Mouse (Mus musculus): Measurements from ENCODE around the gene Dennd2a. TPM values are rescaled to one million over a fixed set of nuclear protein-coding genes. Genes with fewer than 3 reads are reported as not detected.

Gene Dennd2a
- polyA plus RNA-seq, 1 experiment from 2014 or later, result 21.5 TPM

GRCm38 (mm10) chr6:39551981-39552636 is 5.6 kb downstream of the Dennd2a start:
- no peak overlapping the region for H3K4me2 ChIP-seq
- H3K36me3 ChIP-seq (ENCODE audit: control insufficient read depth, insufficient read depth, low read length), result no peaks in the 10 kb centered on the region
- peaks cover 28% of the 10 kb centered on the region; the same call in 1 of the 2 replicates for H3K4me1 ChIP-seq (ENCODE audit: control insufficient read depth, insufficient read depth, low read length)
- 48% methylated on average over 8 of the region's 8 CpGs for WGBS (ENCODE audit: insufficient replicate concordance)
- no peak for ATAC-seq (replicated peaks; ENCODE audit: insufficient number of reproducible peaks, low FRiP score, low TSS enrichment)
- H3K27ac ChIP-seq (ENCODE audit: low read depth, low read length), result no peak overlapping the region
- no peak overlapping the region for H3K4me3 ChIP-seq (ENCODE audit: low read depth, low read length)
- no peak overlapping the region for H3K9ac ChIP-seq (ENCODE audit: low read depth, low read length)
- H3K9me3 ChIP-seq (replicated peaks; ENCODE audit: control insufficient read depth, low read length), result no peaks in the 10 kb centered on the region
- H3K27me3 ChIP-seq (ENCODE audit: control insufficient read depth, insufficient read depth, low read length), result no peaks in the 10 kb centered on the region

DNA sequence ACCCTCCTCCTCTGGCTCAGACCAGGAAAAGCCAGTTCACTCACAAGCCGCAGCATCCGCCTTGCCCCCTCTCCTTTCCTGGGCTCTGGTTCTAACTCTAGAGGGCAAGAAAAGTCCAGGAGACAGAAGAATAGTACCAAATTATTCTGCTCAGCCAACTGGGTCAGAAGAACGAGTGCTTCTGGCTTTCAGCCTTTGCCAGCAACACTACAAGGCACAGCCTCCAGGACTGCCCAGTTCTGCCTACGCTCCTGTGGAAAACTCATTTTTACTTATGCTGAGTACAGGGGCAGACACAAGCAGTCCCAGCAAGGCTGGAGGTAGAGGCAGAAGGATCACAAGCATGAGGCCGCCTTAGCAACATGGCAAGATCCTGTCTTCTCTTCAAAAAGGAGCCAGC is 9.6 kb downstream of the Dennd2a start:
- no peaks in the 10 kb centered on the region for H3K9me3 ChIP-seq (replicated peaks; ENCODE audit: control insufficient read depth, low read length)
- H3K27me3 ChIP-seq (ENCODE audit: control insufficient read depth, insufficient read depth, low read length), result no peaks in the 10 kb centered on the region
- H3K36me3 ChIP-seq (ENCODE audit: control insufficient read depth, insufficient read depth, low read length), result no peaks in the 10 kb centered on the region
- H3K4me3 ChIP-seq (ENCODE audit: low read depth, low read length), result no peak overlapping the region
- H3K4me1 ChIP-seq (ENCODE audit: control insufficient read depth, insufficient read depth, low read length), result peaks cover 23% of the 10 kb centered on the region
- no peak for ATAC-seq (replicated peaks; ENCODE audit: insufficient number of reproducible peaks, low FRiP score, low TSS enrichment)
- no peak overlapping the region for H3K9ac ChIP-seq (ENCODE audit: low read depth, low read length)
- H3K27ac ChIP-seq (ENCODE audit: low read depth, low read length), result no peak overlapping the region
- 79% methylated on average over 5 of the region's 5 CpGs for WGBS (ENCODE audit: insufficient replicate concordance)
- no peak overlapping the region for H3K4me2 ChIP-seq

- no peaks in the 10 kb centered on the region for H3K27me3 ChIP-seq (ENCODE audit: control insufficient read depth, insufficient read depth, low read length)
- no peak overlapping the region for H3K4me3 ChIP-seq (ENCODE audit: low read depth, low read length)
- peaks cover 30% of the 10 kb centered on the region for H3K4me1 ChIP-seq (ENCODE audit: control insufficient read depth, insufficient read depth, low read length)
- 82% methylated on average over 7 of the region's 7 CpGs for WGBS (ENCODE audit: insufficient replicate concordance)
- H3K36me3 ChIP-seq (ENCODE audit: control insufficient read depth, insufficient read depth, low read length), result no peaks in the 10 kb centered on the region
- no peak overlapping the region for H3K4me2 ChIP-seq
- no peak overlapping the region for H3K9ac ChIP-seq (ENCODE audit: low read depth, low read length)
- H3K9me3 ChIP-seq (replicated peaks; ENCODE audit: control insufficient read depth, low read length), result no peaks in the 10 kb centered on the region
- ATAC-seq (replicated peaks; ENCODE audit: insufficient number of reproducible peaks, low FRiP score, low TSS enrichment), result no peak
- no peak overlapping the region for H3K27ac ChIP-seq (ENCODE audit: low read depth, low read length)
Measured at GRCm38 (mm10) chr6:39545474-39545873, 12.2 kb downstream of the Dennd2a start.

DNA sequence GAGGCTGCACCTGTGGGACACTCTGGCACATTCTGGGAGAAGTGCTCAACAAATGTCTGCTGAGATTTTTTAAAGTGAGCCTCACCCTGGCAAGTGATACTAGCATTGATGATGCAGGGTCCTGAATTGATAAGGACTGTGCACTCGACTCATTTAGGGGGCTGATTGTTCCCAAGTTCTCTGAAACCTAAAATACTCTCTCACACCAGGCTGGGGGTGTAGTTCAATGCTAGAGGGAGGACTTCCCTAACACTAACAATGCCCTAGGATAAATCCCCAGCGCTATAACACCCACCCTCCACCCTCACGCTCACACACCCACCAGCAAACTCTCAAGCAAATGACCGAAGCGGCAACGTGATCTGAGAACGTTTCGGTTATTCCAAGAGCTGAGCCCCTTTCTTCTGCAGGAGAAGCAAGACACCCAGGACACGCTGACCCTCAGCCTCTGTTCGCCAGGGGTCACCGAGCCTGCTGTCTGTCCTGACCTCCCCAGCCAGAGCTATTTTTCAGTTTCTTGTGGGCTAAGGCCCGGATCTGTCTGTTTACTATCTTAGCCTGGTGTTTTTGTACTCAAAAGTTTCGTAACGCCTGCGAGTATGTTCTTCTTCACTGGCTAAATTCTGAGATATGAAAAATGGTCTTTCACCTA is 13.8 kb downstream of the Dennd2a start:
- Histone ChIP-seq H3K9me3 (replicated peaks; ENCODE audit: control insufficient read depth, low read length) (no peaks in the 10 kb centered on the region), H3K36me3 (ENCODE audit: control insufficient read depth, insufficient read depth, low read length) (no peaks in the 10 kb centered on the region), H3K4me1 (ENCODE audit: control insufficient read depth, insufficient read depth, low read length) (peaks cover 44% of the 10 kb centered on the region), H3K4me3 (ENCODE audit: low read depth, low read length) (no peak overlapping the region), H3K9ac (ENCODE audit: low read depth, low read length) (peak overlapping the region; percentile 58), H3K27ac (ENCODE audit: low read depth, low read length) (peak overlapping the region; percentile 88), H3K4me2 (peak overlapping the region; percentile 3; the same call in 1 of the 2 replicates), H3K27me3 (ENCODE audit: control insufficient read depth, insufficient read depth, low read length) (no peaks in the 10 kb centered on the region)
- WGBS (ENCODE audit: insufficient replicate concordance), result 57% methylated on average over 15 of the region's 15 CpGs
- ATAC-seq (replicated peaks; ENCODE audit: insufficient number of reproducible peaks, low FRiP score, low TSS enrichment), result no peak

GRCm38 (mm10) chr6:39542631-39543597 is 14.8 kb downstream of the Dennd2a start:
- H3K36me3 ChIP-seq (ENCODE audit: control insufficient read depth, insufficient read depth, low read length), result no peaks in the 10 kb centered on the region
- H3K27ac ChIP-seq (ENCODE audit: low read depth, low read length), result peak overlapping the region; percentile 88
- no peaks in the 10 kb centered on the region for H3K9me3 ChIP-seq (replicated peaks; ENCODE audit: control insufficient read depth, low read length)
- H3K4me2 ChIP-seq, result peak overlapping the region; percentile 3
- WGBS (ENCODE audit: insufficient replicate concordance), result 25% methylated on average over 15 of the region's 15 CpGs
- H3K9ac ChIP-seq (ENCODE audit: low read depth, low read length), result peak overlapping the region; percentile 58
- no peaks in the 10 kb centered on the region for H3K27me3 ChIP-seq (ENCODE audit: control insufficient read depth, insufficient read depth, low read length)
- H3K4me3 ChIP-seq (ENCODE audit: low read depth, low read length), result no peak overlapping the region
- H3K4me1 ChIP-seq (ENCODE audit: control insufficient read depth, insufficient read depth, low read length), result peaks cover 43% of the 10 kb centered on the region
- ATAC-seq (replicated peaks; ENCODE audit: insufficient number of reproducible peaks, low FRiP score, low TSS enrichment), result peak; percentile 88

GRCm38 (mm10) chr6:39540563-39540962 is 17.1 kb downstream of the Dennd2a start:
- no peak for ATAC-seq (replicated peaks; ENCODE audit: insufficient number of reproducible peaks, low FRiP score, low TSS enrichment)

DNA sequence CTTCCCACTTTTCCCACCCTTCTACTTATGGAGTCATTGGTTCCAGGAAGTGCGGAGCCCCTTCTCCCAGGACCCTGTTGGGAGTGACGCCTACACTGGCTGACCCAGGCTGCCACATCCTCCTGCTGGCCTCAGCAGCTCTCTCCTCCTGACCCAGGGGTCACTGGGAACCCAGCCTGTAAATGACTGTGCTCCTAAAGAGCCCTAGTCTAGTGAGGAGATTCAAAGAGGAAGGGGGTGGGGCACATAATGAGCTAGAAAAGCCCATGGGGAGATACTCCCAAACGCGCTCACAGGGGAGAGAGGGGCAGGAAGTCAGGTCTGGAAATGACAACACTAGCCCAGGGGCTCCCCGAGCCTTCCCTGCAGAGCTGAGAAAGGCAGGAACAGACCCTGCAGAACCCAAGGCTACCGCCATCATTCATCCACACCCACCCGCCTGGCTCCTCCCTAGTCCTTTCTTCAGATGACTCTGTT is 17.9 kb downstream of the Dennd2a start:
- ATAC-seq (replicated peaks; ENCODE audit: insufficient number of reproducible peaks, low FRiP score, low TSS enrichment), result peak; percentile 64; the same call in 1 of the 2 replicates
- Histone ChIP-seq H3K4me1 (ENCODE audit: control insufficient read depth, insufficient read depth, low read length) (peaks cover 40% of the 10 kb centered on the region), H3K4me2 (peak overlapping the region; percentile 52), H3K36me3 (ENCODE audit: control insufficient read depth, insufficient read depth, low read length) (no peaks in the 10 kb centered on the region), H3K9me3 (replicated peaks; ENCODE audit: control insufficient read depth, low read length) (no peaks in the 10 kb centered on the region), H3K9ac (ENCODE audit: low read depth, low read length) (peak overlapping the region; percentile 56), H3K4me3 (ENCODE audit: low read depth, low read length) (0 out of 2 replicates have a peak overlapping the region, but pooled peaks have one; percentile 10), H3K27ac (ENCODE audit: low read depth, low read length) (peak overlapping the region; percentile 76), H3K27me3 (ENCODE audit: control insufficient read depth, insufficient read depth, low read length) (no peaks in the 10 kb centered on the region)
- 5% methylated on average over 7 of the region's 7 CpGs for WGBS (ENCODE audit: insufficient replicate concordance)

More at GRCm38 (mm10) chr6:39540563-39540962, 17.1 kb downstream of the Dennd2a start:
- Histone ChIP-seq H3K9me3 (replicated peaks; ENCODE audit: control insufficient read depth, low read length) (no peaks in the 10 kb centered on the region), H3K36me3 (ENCODE audit: control insufficient read depth, insufficient read depth, low read length) (no peaks in the 10 kb centered on the region), H3K27me3 (ENCODE audit: control insufficient read depth, insufficient read depth, low read length) (no peaks in the 10 kb centered on the region), H3K4me3 (ENCODE audit: low read depth, low read length) (no peak overlapping the region), H3K4me2 (0 out of 2 replicates have a peak overlapping the region, but pooled peaks have one; percentile 0), H3K9ac (ENCODE audit: low read depth, low read length) (no peak overlapping the region), H3K4me1 (ENCODE audit: control insufficient read depth, insufficient read depth, low read length) (peaks cover 42% of the 10 kb centered on the region), H3K27ac (ENCODE audit: low read depth, low read length) (peak overlapping the region; percentile 76)
- 51% methylated on average over 2 of the region's 2 CpGs for WGBS (ENCODE audit: insufficient replicate concordance)

DNA sequence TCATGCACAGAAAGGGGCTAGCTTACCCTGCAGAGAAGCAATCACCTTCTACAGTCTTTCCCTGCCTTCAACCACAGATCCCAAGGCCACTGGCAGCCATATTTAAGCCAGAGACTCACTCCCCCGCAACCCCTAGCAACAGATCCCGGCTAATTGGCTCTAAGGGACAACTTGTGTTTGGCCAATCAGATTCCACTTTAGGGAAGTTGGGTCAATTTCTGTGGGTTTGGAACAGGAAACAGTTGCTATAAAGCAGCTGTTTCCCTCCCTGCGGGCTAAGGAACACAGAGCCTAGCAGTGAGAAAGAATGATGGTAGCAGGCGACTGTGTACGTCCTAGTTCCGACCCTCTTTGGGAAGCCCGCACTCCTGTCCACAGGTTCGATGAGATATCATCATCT is 19.4 kb downstream of the Dennd2a start:
- ATAC-seq (replicated peaks; ENCODE audit: insufficient number of reproducible peaks, low FRiP score, low TSS enrichment), result no peak
- H3K4me3 ChIP-seq (ENCODE audit: low read depth, low read length), result no peak overlapping the region
- H3K9me3 ChIP-seq (replicated peaks; ENCODE audit: control insufficient read depth, low read length), result no peaks in the 10 kb centered on the region
- H3K4me2 ChIP-seq, result no peak overlapping the region
- 64% methylated on average over 8 of the region's 8 CpGs for WGBS (ENCODE audit: insufficient replicate concordance)
- no peak overlapping the region for H3K9ac ChIP-seq (ENCODE audit: low read depth, low read length)
- H3K27ac ChIP-seq (ENCODE audit: low read depth, low read length), result peak overlapping the region; percentile 76
- H3K4me1 ChIP-seq (ENCODE audit: control insufficient read depth, insufficient read depth, low read length), result peaks cover 30% of the 10 kb centered on the region
- H3K27me3 ChIP-seq (ENCODE audit: control insufficient read depth, insufficient read depth, low read length), result no peaks in the 10 kb centered on the region
- H3K36me3 ChIP-seq (ENCODE audit: control insufficient read depth, insufficient read depth, low read length), result no peaks in the 10 kb centered on the region

Data from heart, embryonic 11.5 days (tissue).